Comparison of ENCODE assay signal across 29 mouse cellular contexts in the genomic region with DNA sequence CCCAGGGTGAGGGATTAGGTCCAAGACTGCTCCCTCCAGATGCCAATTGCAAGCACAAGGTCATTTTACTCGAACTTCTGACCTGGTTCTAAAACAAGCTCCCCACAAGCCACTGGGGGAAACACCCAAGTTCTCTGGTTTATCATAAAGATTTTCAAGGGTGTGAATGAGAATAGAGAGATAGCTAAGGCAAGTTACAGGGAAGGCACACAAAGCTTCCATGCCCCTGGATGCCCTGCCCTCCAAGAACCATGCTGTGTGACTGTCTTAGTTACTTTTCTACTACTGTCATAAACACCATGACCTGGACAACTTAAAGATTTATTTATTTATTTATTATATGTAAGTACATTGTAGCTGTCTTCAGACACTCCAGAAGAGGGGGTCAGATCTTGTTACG. TPM values are rescaled to one million over a fixed set of nuclear protein-coding genes. Genes with fewer than 3 reads are reported as not detected.
DNase-seq lines count a peak whose midpoint lies in the region; ATAC-seq and TF ChIP-seq lines count a peak whose summit lies in the region.
"Had no signal": no experiment of that assay in that cellular context is flagged by ENCODE, and none has a peak within 500 bp of the region (broad histone marks: within the 10 kb centered on the region; RNA-seq: fewer than 3 reads in every experiment).

No protein-coding gene starts in this region.

- TF ChIP-seq CTCF in MEL (IDR thresholded peaks at IDR 0.05 in 2 of 3, conservative IDR thresholded peaks at IDR 0.05 in 1 of 3; ENCODE audit: control insufficient read depth in 1 of 3, insufficient read depth in 1 of 3, low read depth in 2 of 3, low read length in 3 of 3, poor library complexity in 1 of 3, severe bottlenecking in 1 of 3): no peak
- no peak for TF ChIP-seq CTCF in liver, embryonic 14.5 days (IDR thresholded peaks at IDR 0.05; ENCODE audit: low read depth)
- no peak for TF ChIP-seq CTCF in liver, postnatal 0 days (IDR thresholded peaks at IDR 0.05; ENCODE audit: low read depth)

- no peaks in the 10 kb centered on the region for H3K79me2 ChIP-seq in MEL (ENCODE audit: control insufficient read depth, insufficient read depth, low read length, poor library complexity)

- 46% methylated on average over 1 of the region's 2 CpGs for WGBS in liver, embryonic 11.5 days
- 18% methylated on average over 1 of the region's 2 CpGs for WGBS in liver, embryonic 14.5 days (ENCODE audit: insufficient replicate concordance)
- 60% methylated on average over 1 of the region's 2 CpGs for WGBS in liver, postnatal 0 days (ENCODE audit: insufficient replicate concordance)

- peak; percentile 59 for ATAC-seq in liver, embryonic 11.5 days (replicated peaks; ENCODE audit: low FRiP score)
- peak; percentile 62 for ATAC-seq in liver, embryonic 14.5 days (ENCODE audit: insufficient read depth)
- no peak for ATAC-seq in liver, postnatal 0 days
- ATAC-seq in monocyte, adult 5-6 weeks (replicated peaks; ENCODE audit: insufficient number of reproducible peaks, low FRiP score, low TSS enrichment, poor library complexity, severe bottlenecking): no peak
- ATAC-seq: forebrain, embryonic 13.5 days; forebrain, embryonic 16.5 days had no signal

- H3K4me3 ChIP-seq in MEL (ENCODE audit: control insufficient read depth in 1 of 2, insufficient read depth in 1 of 2, low read depth in 2 of 2, low read length in 2 of 2): no peak overlapping the region
- H3K4me3 ChIP-seq in liver, embryonic 11.5 days (ENCODE audit: low read depth, low read length): no peak overlapping the region
- no peak overlapping the region; a peak in 1 of 4 replicates for H3K4me3 ChIP-seq in liver, embryonic 14.5 days (ENCODE audit: insufficient read depth in 1 of 2, low read depth in 2 of 2, low read length in 2 of 2)
- H3K4me3 ChIP-seq in liver, postnatal 0 days (ENCODE audit: low read depth, low read length): no peak overlapping the region
- H3K4me3 ChIP-seq: embryonic facial prominence, embryonic 10.5 days; embryonic facial prominence, embryonic 13.5 days; erythroblast, embryonic 14.5 days; forebrain, embryonic 10.5 days; forebrain, embryonic 13.5 days; hindbrain, embryonic 12.5 days; hindbrain, embryonic 15.5 days had no signal

- H3K9ac ChIP-seq in MEL (ENCODE audit: control insufficient read depth, low read depth, low read length, poor library complexity, severe bottlenecking): no peak overlapping the region
- H3K9ac ChIP-seq in liver, embryonic 11.5 days (ENCODE audit: low read depth, low read length): no peak overlapping the region
- H3K9ac ChIP-seq in liver, embryonic 14.5 days (replicated peaks): no peak overlapping the region
- H3K9ac ChIP-seq in liver, postnatal 0 days (replicated peaks): no peak overlapping the region
- H3K9ac ChIP-seq: embryonic facial prominence, embryonic 13.5 days; forebrain, embryonic 13.5 days; hindbrain, embryonic 12.5 days; hindbrain, embryonic 15.5 days had no signal

- peaks cover 0 to 17% of the 10 kb centered on the region in 2 experiments; a peak in 3 of 4 replicates for H3K4me1 ChIP-seq in MEL (ENCODE audit: control insufficient read depth in 1 of 2, insufficient read depth in 2 of 2, low read length in 2 of 2)
- H3K4me1 ChIP-seq in liver, embryonic 11.5 days (replicated peaks; ENCODE audit: control insufficient read depth, insufficient read depth, low read length): peaks cover 12% of the 10 kb centered on the region
- peaks cover 13 to 21% of the 10 kb centered on the region in 2 experiments for H3K4me1 ChIP-seq in liver, embryonic 14.5 days (replicated peaks; ENCODE audit: control insufficient read depth in 2 of 2, insufficient read depth in 2 of 2, low read length in 1 of 2)
- peaks cover 11% of the 10 kb centered on the region for H3K4me1 ChIP-seq in liver, postnatal 0 days (ENCODE audit: insufficient read depth)
- H3K4me1 ChIP-seq: embryonic facial prominence, embryonic 13.5 days; forebrain, embryonic 13.5 days; hindbrain, embryonic 15.5 days had no signal

- no peak for TF ChIP-seq EP300 in MEL (IDR thresholded peaks at IDR 0.05; ENCODE audit: low read depth in 1 of 2, low read length in 2 of 2)
- no peak for TF ChIP-seq EP300 in liver, embryonic 14.5 days (IDR thresholded peaks at IDR 0.05; ENCODE audit: low read depth)
- TF ChIP-seq EP300 in liver, postnatal 0 days (IDR thresholded peaks at IDR 0.05; ENCODE audit: low read depth): no peak

- peaks cover 0 to 7% of the 10 kb centered on the region in 2 experiments; a peak in 2 of 4 replicates for H3K36me3 ChIP-seq in MEL (ENCODE audit: control insufficient read depth in 1 of 2, insufficient read depth in 2 of 2, low read length in 2 of 2)
- no peaks in the 10 kb centered on the region for H3K36me3 ChIP-seq in liver, embryonic 11.5 days (ENCODE audit: control insufficient read depth, insufficient read depth, low read length)
- H3K36me3 ChIP-seq in liver, embryonic 14.5 days (replicated peaks; ENCODE audit: control insufficient read depth, insufficient read depth, low read depth): no peaks in the 10 kb centered on the region
- H3K36me3 ChIP-seq in liver, postnatal 0 days (replicated peaks; ENCODE audit: insufficient read depth, low read length): no peaks in the 10 kb centered on the region
- H3K36me3 ChIP-seq: embryonic facial prominence, embryonic 10.5 days; embryonic facial prominence, embryonic 13.5 days; forebrain, embryonic 10.5 days; hindbrain, embryonic 12.5 days; hindbrain, embryonic 15.5 days had no signal

- no peak for TF ChIP-seq POLR2A in MEL (IDR thresholded peaks at IDR 0.05; ENCODE audit: control insufficient read depth in 1 of 2, insufficient read depth in 1 of 2, low read depth in 1 of 2, low read length in 2 of 2, poor library complexity in 1 of 2)

- DNase-seq in MEL (ENCODE audit: low read depth, low spot score): peak; percentile 46
- no peak for DNase-seq in liver, embryonic 11.5 days (ENCODE audit: low spot score)
- DNase-seq in liver, embryonic 14.5 days (ENCODE audit: low read depth in 3 of 3, low spot score in 3 of 3): peak in 1 of 3 experiments; percentile 39
- no peak for DNase-seq in liver, postnatal 0 days
- no peak for DNase-seq in spleen, postnatal 14 days (ENCODE audit: low spot score in 2 of 2)
- DNase-seq in urinary bladder, postnatal 14 days (ENCODE audit: low spot score): no peak
- DNase-seq in Muller cell, postnatal 12 days (ENCODE audit: inconsistent ontology term): no peak
- DNase-seq: adrenal gland, adult 2 months; adrenal gland, postnatal 14 days; cerebellum, adult 11 months; cerebellum, adult 8-10 months; cerebellum, postnatal 10 days; cerebellum, postnatal 36 days; embryo, embryonic 11 days; gastrocnemius, postnatal 10 days; heart, adult 11 months had no signal

- peak overlapping the region; percentile 33 for H3K4me2 ChIP-seq in liver, embryonic 11.5 days
- peak overlapping the region; percentile 14 for H3K4me2 ChIP-seq in liver, embryonic 14.5 days (ENCODE audit: low read depth)
- H3K4me2 ChIP-seq in liver, postnatal 0 days (ENCODE audit: low read depth, low read length): 0 out of 2 replicates have a peak overlapping the region, but pooled peaks have one; percentile 27
- H3K4me2 ChIP-seq: embryonic facial prominence, embryonic 13.5 days; forebrain, embryonic 13.5 days; heart, embryonic 11.5 days; hindbrain, embryonic 12.5 days; hindbrain, embryonic 15.5 days had no signal

- peak overlapping the region; percentile 54 for H3K27ac ChIP-seq in MEL (ENCODE audit: control insufficient read depth, low read depth, low read length)
- peak overlapping the region; percentile 44 for H3K27ac ChIP-seq in liver, embryonic 11.5 days (ENCODE audit: low read depth, low read length)
- H3K27ac ChIP-seq in liver, embryonic 14.5 days: peak overlapping the region; percentile 22
- no peak overlapping the region for H3K27ac ChIP-seq in liver, postnatal 0 days (ENCODE audit: low read depth)
- H3K27ac ChIP-seq: embryonic facial prominence, embryonic 10.5 days; embryonic facial prominence, embryonic 13.5 days; forebrain, embryonic 10.5 days; forebrain, embryonic 13.5 days; hindbrain, embryonic 12.5 days; hindbrain, embryonic 15.5 days had no signal

- H3K27me3 ChIP-seq in MEL (ENCODE audit: control insufficient read depth in 1 of 2, insufficient read depth in 2 of 2, low read length in 2 of 2): no peaks in the 10 kb centered on the region
- no peaks in the 10 kb centered on the region for H3K27me3 ChIP-seq in liver, embryonic 11.5 days (replicated peaks; ENCODE audit: control insufficient read depth, insufficient read depth, low read length)
- H3K27me3 ChIP-seq in liver, embryonic 14.5 days (ENCODE audit: control insufficient read depth, insufficient read depth, low read length): no peaks in the 10 kb centered on the region
- H3K27me3 ChIP-seq in liver, postnatal 0 days (ENCODE audit: insufficient read depth, low read length): no peaks in the 10 kb centered on the region
- H3K27me3 ChIP-seq: embryonic facial prominence, embryonic 13.5 days; forebrain, embryonic 13.5 days; hindbrain, embryonic 12.5 days; hindbrain, embryonic 15.5 days had no signal

- H3K9me3 ChIP-seq in MEL (replicated peaks; ENCODE audit: insufficient read depth, low read length): no peaks in the 10 kb centered on the region
- no peaks in the 10 kb centered on the region for H3K9me3 ChIP-seq in liver, embryonic 11.5 days (ENCODE audit: control insufficient read depth, low read length)
- no peaks in the 10 kb centered on the region for H3K9me3 ChIP-seq in liver, embryonic 14.5 days (ENCODE audit: control insufficient read depth, low read length)
- H3K9me3 ChIP-seq in liver, postnatal 0 days (ENCODE audit: low read length): no peaks in the 10 kb centered on the region
- H3K9me3 ChIP-seq: embryonic facial prominence, embryonic 13.5 days; forebrain, embryonic 10.5 days; forebrain, embryonic 13.5 days; hindbrain, embryonic 12.5 days; hindbrain, embryonic 15.5 days had no signal

- no peak for TF ChIP-seq RAD21 in MEL (IDR thresholded peaks at IDR 0.05; ENCODE audit: low read depth, low read length)

RNA-seq across cellular contexts. Expression of a gene that starts 9.1 kb away (rescaled TPM):
- 0.85 and 0.89 TPM in 2 replicates for total RNA-seq in MEL (2012; rRNA removed)
- polyA plus RNA-seq in MEL (2012; ENCODE audit: insufficient read depth in 1 of 2, insufficient read length in 2 of 2, low read depth in 1 of 2, low replicate concordance in 2 of 2, missing spikeins in 1 of 2): 1 to 10 TPM in 1 of 2 experiments, not detected in 1; 1.6 TPM
- polyA plus RNA-seq in liver, embryonic 11.5 days (2014; fragmentation: Nextera tagmentation; extraction: Ambion mirVana): 4.2 and 4.8 TPM in 2 replicates
- polyA plus RNA-seq in liver, embryonic 14.5 days (2012; rRNA removed): 1.8 and 2.1 TPM in 2 replicates
- 0.41 and 1.1 TPM in 2 replicates for polyA plus RNA-seq in liver, embryonic 14.5 days (2014; fragmentation: Nextera tagmentation; extraction: Ambion mirVana)
- polyA plus RNA-seq in liver, postnatal 0 days (2015; fragmentation: Nextera tagmentation; extraction: Ambion mirVana): 1.9 and 2.3 TPM in 2 replicates
- 1.7 to 7.3 TPM (median 4.5 TPM) in 3 replicates for total RNA-seq in monocyte, adult 5-6 weeks (2017)

RNA-seq across cellular contexts. Expression of a gene that starts 51.5 kb away (rescaled TPM):
- total RNA-seq in MEL (2012; rRNA removed): 16.7 and 21.7 TPM in 2 replicates
- polyA plus RNA-seq in MEL (2012; ENCODE audit: insufficient read depth in 1 of 2, insufficient read length in 2 of 2, low read depth in 1 of 2, low replicate concordance in 2 of 2, missing spikeins in 1 of 2): 10 to 100 TPM in 1 of 2 experiments, not detected in 1; 22.6 TPM
- 42.2 and 53.9 TPM in 2 replicates for polyA plus RNA-seq in liver, embryonic 11.5 days (2014; fragmentation: Nextera tagmentation; extraction: Ambion mirVana)
- polyA plus RNA-seq in liver, embryonic 14.5 days (2012; rRNA removed): 22.3 and 24.5 TPM in 2 replicates
- polyA plus RNA-seq in liver, embryonic 14.5 days (2014; fragmentation: Nextera tagmentation; extraction: Ambion mirVana): 33.2 and 33.8 TPM in 2 replicates
- polyA plus RNA-seq in liver, postnatal 0 days (2015; fragmentation: Nextera tagmentation; extraction: Ambion mirVana): 32.2 and 34.2 TPM in 2 replicates
- total RNA-seq in monocyte, adult 5-6 weeks (2017): 58.5 to 68.8 TPM (median 66.8 TPM) in 3 replicates

RNA-seq across cellular contexts. Expression of a gene that starts 51.8 kb away (rescaled TPM):
- total RNA-seq in MEL (2012; rRNA removed): 50.9 and 53.9 TPM in 2 replicates
- 100 to 1,000 TPM in 1 of 2 experiments, not detected in 1; 127 TPM for polyA plus RNA-seq in MEL (2012; ENCODE audit: insufficient read depth in 1 of 2, insufficient read length in 2 of 2, low read depth in 1 of 2, low replicate concordance in 2 of 2, missing spikeins in 1 of 2)
- polyA plus RNA-seq in liver, embryonic 11.5 days (2014; fragmentation: Nextera tagmentation; extraction: Ambion mirVana): 318 and 355 TPM in 2 replicates
- 45.8 and 60.8 TPM in 2 replicates for polyA plus RNA-seq in liver, embryonic 14.5 days (2012; rRNA removed)
- polyA plus RNA-seq in liver, embryonic 14.5 days (2014; fragmentation: Nextera tagmentation; extraction: Ambion mirVana): 241 and 248 TPM in 2 replicates
- 163 and 167 TPM in 2 replicates for polyA plus RNA-seq in liver, postnatal 0 days (2015; fragmentation: Nextera tagmentation; extraction: Ambion mirVana)
- 82.3 to 106 TPM (median 84.6 TPM) in 3 replicates for total RNA-seq in monocyte, adult 5-6 weeks (2017)

RNA-seq across cellular contexts. Expression of a gene that starts 53.7 kb away (rescaled TPM):
- total RNA-seq in MEL (2012; rRNA removed): 0.08 and 0.16 TPM in 2 replicates
- polyA plus RNA-seq in MEL (2012; ENCODE audit: insufficient read depth in 1 of 2, insufficient read length in 2 of 2, low read depth in 1 of 2, low replicate concordance in 2 of 2, missing spikeins in 1 of 2): under 1 TPM in 1 of 2 experiments, not detected in 1; 0.29 TPM
- 2.4 and 2.8 TPM in 2 replicates for polyA plus RNA-seq in liver, embryonic 11.5 days (2014; fragmentation: Nextera tagmentation; extraction: Ambion mirVana)
- 0.31 and 0.39 TPM in 2 replicates for polyA plus RNA-seq in liver, embryonic 14.5 days (2012; rRNA removed)
- polyA plus RNA-seq in liver, embryonic 14.5 days (2014; fragmentation: Nextera tagmentation; extraction: Ambion mirVana): 0.80 and 0.91 TPM in 2 replicates
- 0.40 and 0.55 TPM in 2 replicates for polyA plus RNA-seq in liver, postnatal 0 days (2015; fragmentation: Nextera tagmentation; extraction: Ambion mirVana)
- total RNA-seq in monocyte, adult 5-6 weeks (2017): not detected in 3 replicates
- total RNA-seq: gastrocnemius, adult 18-20 months; gastrocnemius, postnatal 10 days; gastrocnemius, postnatal 4 days; hematopoietic stem cell, adult 5-6 weeks had no signal
- polyA plus RNA-seq: adrenal gland, adult 2 months; erythroblast, embryonic 14.5 days had no signal

Comparison
In these comparisons a context has a peak if more than half of its experiments do, and no peak if none do; other contexts are left out.
1. ATAC-seq: peak in liver, embryonic 11.5 days (single experiment) and liver, embryonic 14.5 days (single experiment); none in liver, postnatal 0 days (single experiment) and monocyte, adult 5-6 weeks (single experiment).
2. Peak in every context shown above with its lines, with median percentiles within 50 percentile points of each other: H3K4me2 ChIP-seq.